Mouse (Mus musculus): ENCODE measurements at regions not wholly inside any gene's neighbourhood (a gene's known extent, or its start where the extent isn't known, plus 50 kb on each side); places are given as distances from the start of the nearest gene placed in this dataset.

DNA sequence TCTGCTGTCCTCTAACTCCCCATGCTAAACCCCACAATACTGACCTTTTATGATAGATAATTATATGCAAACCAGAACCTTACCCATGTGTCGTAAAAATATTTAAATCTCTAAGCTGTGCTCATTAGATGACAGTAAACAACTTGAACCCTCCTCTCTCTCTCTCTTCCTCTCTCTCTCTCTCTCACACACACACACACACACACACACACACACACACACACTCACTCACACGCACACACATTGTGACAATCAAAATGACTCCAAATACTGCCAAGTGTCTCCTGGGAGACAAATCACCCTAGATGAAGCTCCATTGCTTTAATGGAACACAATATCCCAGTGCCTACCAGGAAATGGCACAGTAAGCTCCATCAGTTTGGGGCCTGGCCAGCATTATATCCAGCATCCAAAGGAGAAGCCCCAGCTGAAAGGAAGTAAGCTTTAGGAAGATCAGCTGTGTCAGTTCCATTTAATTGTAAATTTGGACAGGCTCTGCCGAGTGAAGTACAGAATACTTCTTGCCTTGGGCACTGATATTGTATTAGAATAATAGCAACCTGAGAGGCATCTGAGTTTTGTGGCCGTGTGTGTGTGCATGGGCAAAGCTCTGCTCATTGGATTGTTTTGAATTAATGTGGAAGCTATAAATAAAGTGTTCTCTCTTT is 220.7 kb downstream of the Fam84b start:
- TF ChIP-seq CTCF (IDR thresholded peaks at IDR 0.05; ENCODE audit: control insufficient read depth, insufficient read depth, insufficient replicate concordance, low read depth, low read length) (no peak), POLR2A (IDR thresholded peaks at IDR 0.05; ENCODE audit: control insufficient read depth, low read depth, low read length) (no peak)
- H3K36me3 ChIP-seq (ENCODE audit: control insufficient read depth, insufficient read depth, low read length), result no peaks in the 10 kb centered on the region
- no peaks in the 10 kb centered on the region for H3K4me1 ChIP-seq (ENCODE audit: control insufficient read depth, insufficient read depth, low read length)
- H3K4me3 ChIP-seq (ENCODE audit: control insufficient read depth, low read depth, low read length), result no peak overlapping the region
- no peak overlapping the region for H3K27ac ChIP-seq (ENCODE audit: control insufficient read depth, insufficient read depth, low read depth, low read length)
- no peaks in the 10 kb centered on the region for H3K27me3 ChIP-seq (ENCODE audit: control insufficient read depth, insufficient read depth, low read length)

DNA sequence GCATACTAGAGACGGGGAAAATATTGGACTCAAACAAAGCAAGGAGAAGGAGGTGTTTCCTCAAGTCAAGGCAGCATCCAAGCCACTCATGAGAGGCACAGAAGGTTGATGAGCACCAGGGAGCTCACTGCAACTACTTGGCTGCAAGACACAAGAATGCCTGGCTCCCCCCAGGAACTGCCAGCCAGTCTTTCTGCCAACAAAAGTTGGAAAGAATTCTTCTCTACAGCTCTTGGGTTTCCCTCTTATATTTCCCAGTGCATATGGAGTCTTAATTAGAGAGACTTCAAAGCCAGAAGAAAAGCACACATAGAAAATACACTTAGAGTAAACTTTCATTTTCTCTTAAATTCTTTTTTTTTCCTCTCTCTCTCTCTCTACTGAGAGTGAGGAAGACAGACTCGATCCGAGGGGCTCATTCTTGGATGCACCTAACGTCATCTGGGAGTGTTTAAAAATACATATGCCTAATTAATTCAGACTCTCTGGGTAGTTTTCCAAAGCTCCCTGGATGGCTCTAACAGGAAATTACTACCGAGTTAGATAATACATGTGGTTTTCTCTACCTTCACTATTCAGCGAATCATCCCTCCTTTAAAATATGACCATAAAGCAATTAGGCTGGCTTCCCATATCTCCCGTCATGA is 222.7 kb downstream of the Fam84b start:
- Histone ChIP-seq H3K36me3 (ENCODE audit: control insufficient read depth, insufficient read depth, low read length) (no peaks in the 10 kb centered on the region), H3K27ac (ENCODE audit: control insufficient read depth, insufficient read depth, low read depth, low read length) (no peak overlapping the region), H3K4me1 (ENCODE audit: control insufficient read depth, insufficient read depth, low read length) (no peaks in the 10 kb centered on the region), H3K4me3 (ENCODE audit: control insufficient read depth, low read depth, low read length) (no peak overlapping the region), H3K27me3 (ENCODE audit: control insufficient read depth, insufficient read depth, low read length) (no peaks in the 10 kb centered on the region)
- TF ChIP-seq CTCF (IDR thresholded peaks at IDR 0.05; ENCODE audit: control insufficient read depth, insufficient read depth, insufficient replicate concordance, low read depth, low read length) (no peak), POLR2A (IDR thresholded peaks at IDR 0.05; ENCODE audit: control insufficient read depth, low read depth, low read length) (no peak)

- Histone ChIP-seq H3K4me3 (ENCODE audit: control insufficient read depth, low read depth, low read length) (no peak overlapping the region), H3K27ac (ENCODE audit: control insufficient read depth, insufficient read depth, low read depth, low read length) (no peak overlapping the region), H3K4me1 (ENCODE audit: control insufficient read depth, insufficient read depth, low read length) (no peaks in the 10 kb centered on the region), H3K36me3 (ENCODE audit: control insufficient read depth, insufficient read depth, low read length) (no peaks in the 10 kb centered on the region), H3K27me3 (ENCODE audit: control insufficient read depth, insufficient read depth, low read length) (no peaks in the 10 kb centered on the region)
- TF ChIP-seq CTCF (IDR thresholded peaks at IDR 0.05; ENCODE audit: control insufficient read depth, insufficient read depth, insufficient replicate concordance, low read depth, low read length) (no peak), POLR2A (IDR thresholded peaks at IDR 0.05; ENCODE audit: control insufficient read depth, low read depth, low read length) (no peak)
Observed at GRCm38 (mm10) chr15:60618801-60619200, 234.8 kb downstream of the Fam84b start.

DNA sequence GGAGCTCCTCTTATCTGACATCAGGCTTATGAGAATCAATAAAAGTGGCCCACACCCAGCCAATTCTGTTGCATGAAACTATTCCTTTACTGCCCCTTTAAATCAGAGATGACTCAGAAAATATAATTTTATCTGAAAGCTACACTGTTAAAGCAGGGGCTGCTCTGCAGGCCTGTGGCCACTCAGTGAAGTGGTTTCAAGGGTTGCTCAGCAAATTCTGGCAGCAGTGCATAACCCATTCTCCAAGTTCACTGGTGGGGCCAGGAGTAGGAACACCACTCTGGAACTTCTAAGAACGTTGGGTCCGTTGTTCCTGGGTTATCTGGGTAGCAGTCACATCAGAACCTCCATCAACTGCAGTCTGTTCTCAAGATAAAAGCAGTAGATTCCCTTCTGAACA is 236.2 kb downstream of the Fam84b start:
- H3K4me3 ChIP-seq (ENCODE audit: control insufficient read depth, low read depth, low read length), result no peak overlapping the region
- H3K4me1 ChIP-seq (ENCODE audit: control insufficient read depth, insufficient read depth, low read length), result no peaks in the 10 kb centered on the region
- no peak overlapping the region for H3K27ac ChIP-seq (ENCODE audit: control insufficient read depth, insufficient read depth, low read depth, low read length)
- TF ChIP-seq POLR2A (IDR thresholded peaks at IDR 0.05; ENCODE audit: control insufficient read depth, low read depth, low read length) (no peak), CTCF (IDR thresholded peaks at IDR 0.05; ENCODE audit: control insufficient read depth, insufficient read depth, insufficient replicate concordance, low read depth, low read length) (no peak)
- no peaks in the 10 kb centered on the region for H3K27me3 ChIP-seq (ENCODE audit: control insufficient read depth, insufficient read depth, low read length)
- H3K36me3 ChIP-seq (ENCODE audit: control insufficient read depth, insufficient read depth, low read length), result no peaks in the 10 kb centered on the region

DNA sequence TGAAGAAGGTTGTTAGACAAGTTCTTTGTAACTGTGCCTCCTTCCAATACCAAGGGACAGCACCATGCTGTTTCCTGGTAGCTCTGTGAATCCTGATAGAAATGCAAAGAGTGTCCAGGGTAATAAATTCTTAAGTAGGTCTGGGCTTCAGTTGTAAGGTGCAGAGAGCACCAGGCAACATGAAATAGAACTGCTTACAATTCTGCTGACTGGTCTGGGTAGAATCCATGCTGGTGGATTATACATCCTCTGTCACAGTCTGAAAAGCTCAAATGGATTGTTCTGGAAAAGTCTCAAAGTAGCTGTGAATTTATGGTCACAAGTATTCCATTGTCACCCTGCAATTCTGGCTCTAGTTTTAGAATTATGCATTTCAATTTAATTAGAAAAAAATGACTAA is 251.7 kb downstream of the Fam84b start:
- no peak for TF ChIP-seq CTCF (IDR thresholded peaks at IDR 0.05; ENCODE audit: control insufficient read depth, insufficient read depth, insufficient replicate concordance, low read depth, low read length)
- no peak for TF ChIP-seq POLR2A (IDR thresholded peaks at IDR 0.05; ENCODE audit: control insufficient read depth, low read depth, low read length)
- no peaks in the 10 kb centered on the region for H3K4me1 ChIP-seq (ENCODE audit: control insufficient read depth, insufficient read depth, low read length)

DNA sequence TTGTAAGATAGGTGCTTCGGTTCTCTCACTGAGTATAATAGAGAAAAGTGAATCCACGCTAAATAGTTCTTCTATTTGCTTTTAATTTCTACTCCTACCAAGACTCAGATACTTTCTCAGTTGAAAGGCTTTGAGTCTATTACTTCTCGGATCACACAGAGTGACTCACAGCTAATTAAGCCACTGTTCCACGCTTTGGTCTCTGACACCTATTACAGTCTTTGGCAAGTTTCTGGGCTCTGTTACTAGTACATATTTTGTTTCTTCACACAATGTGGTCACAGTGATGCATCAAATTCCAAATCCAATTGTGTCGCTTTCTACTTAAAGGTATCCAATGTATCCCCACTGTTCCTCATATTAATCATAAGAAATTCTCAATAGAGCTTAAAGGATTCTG is 276.5 kb downstream of the Fam84b start:
- no peak overlapping the region for H3K27ac ChIP-seq (ENCODE audit: control insufficient read depth, insufficient read depth, low read depth, low read length)

More for the DNA sequence above, 251.7 kb downstream of the Fam84b start:
- no peaks in the 10 kb centered on the region for H3K36me3 ChIP-seq (ENCODE audit: control insufficient read depth, insufficient read depth, low read length)
- no peaks in the 10 kb centered on the region for H3K27me3 ChIP-seq (ENCODE audit: control insufficient read depth, insufficient read depth, low read length)
- no peak overlapping the region for H3K4me3 ChIP-seq (ENCODE audit: control insufficient read depth, low read depth, low read length)
- H3K27ac ChIP-seq (ENCODE audit: control insufficient read depth, insufficient read depth, low read depth, low read length), result no peak overlapping the region

GRCm38 (mm10) chr15:60566267-60566666 is 287.3 kb downstream of the Fam84b start:
- Histone ChIP-seq H3K27ac (ENCODE audit: control insufficient read depth, insufficient read depth, low read depth, low read length) (no peak overlapping the region), H3K4me1 (ENCODE audit: control insufficient read depth, insufficient read depth, low read length) (no peaks in the 10 kb centered on the region), H3K27me3 (ENCODE audit: control insufficient read depth, insufficient read depth, low read length) (no peaks in the 10 kb centered on the region), H3K36me3 (ENCODE audit: control insufficient read depth, insufficient read depth, low read length) (no peaks in the 10 kb centered on the region), H3K4me3 (ENCODE audit: control insufficient read depth, low read depth, low read length) (no peak overlapping the region)
- TF ChIP-seq POLR2A (IDR thresholded peaks at IDR 0.05; ENCODE audit: control insufficient read depth, low read depth, low read length) (no peak), CTCF (IDR thresholded peaks at IDR 0.05; ENCODE audit: control insufficient read depth, insufficient read depth, insufficient replicate concordance, low read depth, low read length) (no peak)

More for the DNA sequence above, 276.5 kb downstream of the Fam84b start:
- no peak overlapping the region for H3K4me3 ChIP-seq (ENCODE audit: control insufficient read depth, low read depth, low read length)
- H3K27me3 ChIP-seq (ENCODE audit: control insufficient read depth, insufficient read depth, low read length), result no peaks in the 10 kb centered on the region
- H3K4me1 ChIP-seq (ENCODE audit: control insufficient read depth, insufficient read depth, low read length), result no peaks in the 10 kb centered on the region
- no peak for TF ChIP-seq CTCF (IDR thresholded peaks at IDR 0.05; ENCODE audit: control insufficient read depth, insufficient read depth, insufficient replicate concordance, low read depth, low read length)
- no peak for TF ChIP-seq POLR2A (IDR thresholded peaks at IDR 0.05; ENCODE audit: control insufficient read depth, low read depth, low read length)
- no peaks in the 10 kb centered on the region for H3K36me3 ChIP-seq (ENCODE audit: control insufficient read depth, insufficient read depth, low read length)

All from testis, adult 2 months (tissue).